Mouse (Mus musculus): ENCODE results near the gene Iars2. TPM values are rescaled to one million over a fixed set of nuclear protein-coding genes. Genes with fewer than 3 reads are reported as not detected.
A peak's percentile ranks its signal among the peaks of the same experiment; 100 is the strongest.
"Not testable (repeated sequence)": the region's sequence is repeated elsewhere in the genome, so short reads cannot be mapped to it uniquely, and the experiment has no call there.

Gene Iars2
- polyA plus RNA-seq, 1 experiment: 21.6 TPM

DNA sequence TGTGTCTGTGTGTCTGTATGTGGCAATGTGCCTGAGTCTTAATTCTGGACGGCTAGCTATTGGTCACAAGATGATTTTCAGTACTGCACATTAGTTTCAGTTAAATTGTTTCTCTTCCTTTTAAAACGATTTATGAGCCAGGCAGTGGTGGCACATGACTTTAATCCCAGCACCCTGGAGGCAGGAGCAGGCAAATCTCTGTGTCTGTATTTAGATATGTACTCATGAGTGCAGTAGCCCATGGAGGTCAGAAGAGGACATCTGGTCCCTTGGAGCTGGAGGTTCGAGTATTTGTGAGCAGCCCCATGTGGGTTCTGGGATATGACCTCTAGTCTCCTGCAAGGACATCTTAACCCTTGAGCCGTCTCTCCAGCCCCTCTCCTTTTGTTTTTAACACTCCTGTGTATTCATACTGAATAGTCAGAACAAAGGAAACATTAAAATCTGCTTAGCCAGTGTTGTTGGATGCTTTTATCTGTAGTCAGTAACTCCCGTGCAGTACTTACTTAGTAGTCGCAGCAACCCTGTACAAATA lies 6.1 kb upstream of the Iars2 start:
- 75% methylated on average over 6 of the region's 6 CpGs for WGBS

DNA sequence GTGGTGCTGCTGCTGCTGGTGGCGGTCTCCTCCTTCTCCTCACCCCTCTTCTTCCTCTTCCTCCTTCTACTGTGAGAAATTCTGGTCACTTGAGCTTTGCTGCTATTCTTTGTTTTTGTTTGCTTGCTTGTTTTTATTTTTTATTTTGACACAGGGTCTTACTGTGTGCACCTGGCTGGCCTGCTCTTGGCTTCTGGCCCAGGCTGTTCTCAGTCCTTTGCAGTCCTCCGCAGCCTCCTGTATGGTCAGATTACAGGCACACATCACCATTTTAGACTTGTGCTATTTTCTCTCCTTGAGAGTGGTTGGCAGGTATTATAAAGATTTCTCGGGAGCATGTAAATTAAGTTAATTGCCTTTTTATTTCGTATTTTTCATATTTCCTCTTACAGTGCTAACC lies 4.9 kb upstream of the Iars2 start:
- TF ChIP-seq POLR2A (IDR thresholded peaks at IDR 0.05; ENCODE audit: borderline replicate concordance, extremely low read depth, low read depth, low read length) (no peak), CTCF (IDR thresholded peaks at IDR 0.05; ENCODE audit: insufficient read depth, low read length) (no peak)
- WGBS: 90% methylated on average over 4 of the region's 4 CpGs
- DNase-seq: no peak
- Histone ChIP-seq H3K4me1 (ENCODE audit: control insufficient read depth, insufficient read depth, low read length) (peaks cover 7% of the 10 kb centered on the region), H3K4me3 (replicated peaks; ENCODE audit: extremely low read depth, low read depth, low read length) (no peak overlapping the region)

More for the DNA sequence above, 6.1 kb upstream of the Iars2 start:
- no peak for DNase-seq
- H3K4me1 ChIP-seq (ENCODE audit: control insufficient read depth, insufficient read depth, low read length): 0 out of 2 replicates have a peak, but pooled peaks cover 3% of the 10 kb centered on the region
- no peak overlapping the region for H3K4me3 ChIP-seq (replicated peaks; ENCODE audit: extremely low read depth, low read depth, low read length)
- no peak for TF ChIP-seq POLR2A (IDR thresholded peaks at IDR 0.05; ENCODE audit: borderline replicate concordance, extremely low read depth, low read depth, low read length)
- no peak for TF ChIP-seq CTCF (IDR thresholded peaks at IDR 0.05; ENCODE audit: insufficient read depth, low read length)

DNA sequence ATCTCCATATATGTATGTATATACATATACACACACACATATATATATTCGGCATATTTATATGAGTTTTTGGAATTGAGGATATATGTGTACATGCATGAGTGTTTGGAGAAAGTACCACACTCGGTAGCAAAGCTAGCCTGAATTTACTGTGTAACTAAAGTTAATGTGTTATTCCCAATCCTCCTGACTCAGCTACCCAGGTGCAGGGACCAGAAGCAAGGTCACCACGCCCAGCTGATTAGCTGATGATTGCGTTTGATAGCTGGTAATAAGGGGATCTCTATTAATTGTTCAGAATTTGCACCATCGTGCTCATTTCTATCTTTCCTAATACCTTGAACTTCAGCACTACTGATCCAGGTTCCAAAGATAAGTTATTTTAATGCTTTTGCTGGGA lies 4.5 kb upstream of the Iars2 start:
- TF ChIP-seq POLR2A (IDR thresholded peaks at IDR 0.05; ENCODE audit: borderline replicate concordance, extremely low read depth, low read depth, low read length) (no peak), CTCF (IDR thresholded peaks at IDR 0.05; ENCODE audit: insufficient read depth, low read length) (no peak)
- Histone ChIP-seq H3K4me1 (ENCODE audit: control insufficient read depth, insufficient read depth, low read length) (peaks cover 7% of the 10 kb centered on the region), H3K4me3 (replicated peaks; ENCODE audit: extremely low read depth, low read depth, low read length) (no peak overlapping the region)
- no peak for DNase-seq
- 83% methylated on average over 5 of the region's 5 CpGs for WGBS

DNA sequence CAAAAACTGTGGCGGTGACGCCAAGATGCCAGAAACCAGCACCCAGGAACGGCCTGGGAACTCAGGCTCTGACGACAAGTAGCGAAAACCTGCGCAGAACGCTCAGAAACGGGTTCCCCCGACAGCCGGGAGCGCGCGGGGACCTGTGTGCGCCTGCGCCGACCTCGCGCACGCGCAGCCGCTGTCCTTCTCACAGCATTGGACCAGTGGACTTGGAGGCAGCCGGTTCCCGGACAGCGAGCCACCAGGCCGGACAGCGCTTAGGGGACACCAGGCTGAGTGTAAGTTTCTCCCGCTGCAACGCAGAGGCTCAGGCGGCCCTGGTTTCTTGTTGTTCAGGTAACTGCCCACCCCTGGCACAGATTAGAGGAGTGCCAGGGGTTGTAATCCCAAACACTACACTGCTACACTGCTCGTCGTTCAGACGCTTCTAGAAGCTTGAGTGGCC lies 2.8 kb upstream of the Iars2 start, which contains the start of gene Bpnt1:
Bpnt1 (plus strand) TSS at position 167 of the 448 bp plus-strand sequence.
- WGBS: under 1% methylated on average over 32 of the region's 32 CpGs
- peaks cover 7% of the 10 kb centered on the region for H3K4me1 ChIP-seq (ENCODE audit: control insufficient read depth, insufficient read depth, low read length)

DNA sequence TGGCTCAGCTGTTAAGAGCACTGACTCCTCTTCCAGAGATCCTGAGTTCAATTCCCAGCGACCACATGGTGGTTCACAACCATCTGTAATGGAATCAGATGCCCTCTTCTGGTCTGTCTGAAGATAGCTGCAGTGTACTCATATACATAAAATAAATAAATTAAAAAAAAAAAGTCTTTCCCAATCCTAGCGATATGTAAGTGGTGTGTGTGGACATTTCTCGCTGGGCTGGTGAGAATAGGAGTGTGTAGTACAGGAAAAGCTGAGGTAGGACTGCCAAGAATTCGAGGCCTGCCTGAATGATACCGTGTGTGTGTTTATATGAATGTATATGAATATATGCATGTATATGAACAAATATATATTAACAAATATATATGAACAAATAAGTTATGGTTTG lies 2.2 kb upstream of the Iars2 start:
- TF ChIP-seq CTCF (IDR thresholded peaks at IDR 0.05; ENCODE audit: insufficient read depth, low read length) (no peak), POLR2A (IDR thresholded peaks at IDR 0.05; ENCODE audit: borderline replicate concordance, extremely low read depth, low read depth, low read length) (no peak)
- Histone ChIP-seq H3K4me3 (replicated peaks; ENCODE audit: extremely low read depth, low read depth, low read length) (no peak overlapping the region), H3K4me1 (ENCODE audit: control insufficient read depth, insufficient read depth, low read length) (peaks cover 7% of the 10 kb centered on the region)
- WGBS: 26% methylated on average over 5 of the region's 5 CpGs
- no peak for DNase-seq

More for the DNA sequence above, 2.8 kb upstream of the Iars2 start, which contains the start of gene Bpnt1:
- TF ChIP-seq POLR2A (IDR thresholded peaks at IDR 0.05; ENCODE audit: borderline replicate concordance, extremely low read depth, low read depth, low read length) (peak; percentile 81; the same call in 1 of the 2 replicates), CTCF (IDR thresholded peaks at IDR 0.05; ENCODE audit: insufficient read depth, low read length) (no peak)
- DNase-seq: peak; percentile 81
- H3K4me3 ChIP-seq (replicated peaks; ENCODE audit: extremely low read depth, low read depth, low read length): peak within 1 kb of the TSS; percentile 79

DNA sequence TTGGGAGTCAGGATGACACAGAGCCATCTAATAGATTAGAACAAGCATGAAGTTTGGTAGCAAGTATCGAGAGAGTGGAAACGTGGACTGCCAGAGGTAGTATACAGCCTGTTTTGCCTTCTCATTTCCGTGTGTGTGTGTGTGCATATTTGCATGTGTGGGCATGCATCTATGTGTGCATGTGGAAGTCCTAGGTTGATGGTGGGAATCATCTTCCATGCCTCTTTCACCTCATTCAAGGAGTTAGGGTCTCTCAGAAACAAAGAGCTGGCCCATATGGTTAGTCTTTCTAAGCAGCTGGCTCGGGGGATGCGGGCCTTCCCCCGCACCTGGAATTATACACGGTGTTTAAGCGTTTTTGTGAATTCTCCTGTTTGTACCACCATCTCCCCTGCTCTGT lies 655 bp upstream of the Iars2 start:
- TF ChIP-seq POLR2A (IDR thresholded peaks at IDR 0.05; ENCODE audit: borderline replicate concordance, extremely low read depth, low read depth, low read length) (no peak), CTCF (IDR thresholded peaks at IDR 0.05; ENCODE audit: insufficient read depth, low read length) (no peak)
- Histone ChIP-seq H3K4me1 (ENCODE audit: control insufficient read depth, insufficient read depth, low read length) (peaks cover 7% of the 10 kb centered on the region), H3K4me3 (replicated peaks; ENCODE audit: extremely low read depth, low read depth, low read length) (no peak overlapping the region)
- WGBS: 92% methylated on average over 8 of the region's 8 CpGs
- DNase-seq: no peak

DNA sequence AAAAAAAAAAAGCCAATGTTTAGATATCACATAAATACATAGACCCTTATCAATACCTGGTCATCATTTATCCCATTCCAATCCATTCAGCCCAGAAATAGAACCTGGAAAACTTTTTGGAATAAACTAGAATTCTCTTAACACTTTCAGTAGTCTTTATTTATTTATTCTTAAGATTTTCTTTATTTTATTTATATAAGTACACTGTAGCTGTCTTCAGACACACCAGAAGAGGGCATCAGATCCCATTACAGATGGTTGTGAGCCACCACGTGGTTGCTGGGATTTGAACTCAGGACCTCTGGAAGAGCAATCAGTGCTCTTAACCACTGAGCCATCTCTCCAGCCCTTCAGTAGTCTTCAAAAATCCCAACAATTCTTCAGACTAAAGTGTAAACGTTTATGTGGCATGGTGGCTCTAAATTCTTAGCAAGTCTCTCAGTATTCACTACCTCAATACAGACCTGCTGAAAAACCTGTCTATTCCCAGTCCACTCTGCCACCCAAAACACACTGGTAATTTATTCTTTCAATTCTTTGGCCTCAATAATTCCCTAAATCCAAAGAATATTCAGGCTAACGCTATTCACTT lies 1.3 kb downstream of the Iars2 start:
- H3K4me3 ChIP-seq (replicated peaks; ENCODE audit: extremely low read depth, low read depth, low read length); H3K4me1 ChIP-seq (ENCODE audit: control insufficient read depth, insufficient read depth, low read length); DNase-seq: not testable (repeated sequence)
- whole genome bisulfite sequencing: 39% methylated on average over 3 of the region's 3 CpGs

DNA sequence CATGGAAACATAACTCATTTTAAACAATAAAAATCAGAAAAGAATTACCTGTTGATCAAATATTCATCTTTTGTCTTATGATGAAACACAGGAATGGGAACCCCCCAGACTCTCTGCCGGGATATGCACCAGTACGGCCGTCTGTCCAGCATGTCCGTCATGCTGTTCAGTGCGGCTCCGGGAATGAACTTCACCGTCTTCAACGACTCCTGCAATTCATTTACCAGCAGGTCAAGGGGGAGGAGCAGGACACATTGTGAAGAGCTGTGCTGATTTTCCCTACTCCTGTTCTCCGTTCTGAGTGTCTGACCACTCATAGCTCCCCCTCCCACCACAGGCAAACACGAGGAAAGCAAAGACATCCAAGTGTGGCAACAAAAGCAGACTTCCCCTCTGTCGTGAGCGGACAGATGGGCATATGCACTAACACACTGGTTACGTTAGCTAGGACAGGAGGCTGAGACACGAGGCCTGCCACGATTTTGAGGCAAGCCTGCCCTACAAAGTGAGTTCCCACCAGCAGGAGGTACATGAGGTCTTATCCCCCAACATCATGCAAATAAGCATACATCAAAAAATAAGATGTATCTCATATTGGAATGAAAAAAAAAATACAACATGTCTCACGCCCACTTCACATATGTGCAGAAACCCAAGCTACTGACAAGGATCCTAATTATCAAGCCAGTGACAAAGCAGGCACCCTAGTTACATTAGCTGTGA lies 13.2 kb downstream of the Iars2 start:
- Histone ChIP-seq H3K4me3 (replicated peaks; ENCODE audit: extremely low read depth, low read depth, low read length) (no peak overlapping the region), H3K4me1 (ENCODE audit: control insufficient read depth, insufficient read depth, low read length) (no peaks in the 10 kb centered on the region)
- no peak for DNase-seq
- TF ChIP-seq CTCF (IDR thresholded peaks at IDR 0.05; ENCODE audit: insufficient read depth, low read length): no peak
- TF ChIP-seq POLR2A (IDR thresholded peaks at IDR 0.05; ENCODE audit: borderline replicate concordance, extremely low read depth, low read depth, low read length): no peak
- 81% methylated on average over 16 of the region's 16 CpGs for WGBS

DNA sequence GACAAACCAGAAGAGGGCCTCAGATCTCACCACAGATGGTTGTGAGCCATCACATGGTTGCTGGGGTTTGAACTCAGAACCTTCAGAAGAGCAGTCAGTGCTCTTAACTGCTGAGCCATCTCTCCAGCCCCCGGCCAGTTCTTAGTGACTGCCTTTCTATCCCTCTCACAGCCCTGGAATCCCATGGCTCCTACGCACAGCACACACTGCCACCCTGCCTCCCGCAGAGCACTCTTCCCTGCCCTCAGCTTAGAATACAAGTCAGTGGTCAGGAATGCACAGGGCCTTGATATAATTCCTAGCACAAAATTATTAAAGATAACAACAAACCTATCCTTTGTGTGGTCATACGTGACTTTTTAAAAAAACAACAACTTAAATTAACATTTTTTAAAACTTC lies 14.7 kb downstream of the Iars2 start:
- DNase-seq: no peak
- 90% methylated on average over 4 of the region's 4 CpGs for WGBS
- TF ChIP-seq POLR2A (IDR thresholded peaks at IDR 0.05; ENCODE audit: borderline replicate concordance, extremely low read depth, low read depth, low read length) (no peak), CTCF (IDR thresholded peaks at IDR 0.05; ENCODE audit: insufficient read depth, low read length) (no peak)
- H3K4me1 ChIP-seq (ENCODE audit: control insufficient read depth, insufficient read depth, low read length): no peaks in the 10 kb centered on the region
- no peak overlapping the region for H3K4me3 ChIP-seq (replicated peaks; ENCODE audit: extremely low read depth, low read depth, low read length)

DNA sequence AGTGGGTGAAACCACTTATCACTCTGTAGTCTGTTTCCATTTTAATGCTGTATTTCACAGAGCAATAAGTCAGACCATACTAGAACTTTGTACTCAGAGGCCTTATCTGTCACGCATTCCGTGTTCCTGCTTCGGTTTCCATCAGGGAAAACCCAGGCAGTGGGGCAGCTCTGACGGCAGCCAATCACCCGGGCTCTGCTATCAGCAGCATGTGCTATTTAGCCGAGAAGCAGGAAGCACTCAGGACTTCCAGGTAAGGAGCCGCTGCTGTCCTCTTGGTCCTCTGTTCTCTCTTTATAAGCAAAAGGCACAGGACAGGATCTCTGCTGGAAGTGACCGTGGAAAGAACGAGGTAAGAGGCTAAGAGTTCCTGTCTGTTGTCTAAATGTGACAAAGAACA lies 17.2 kb downstream of the Iars2 start:
- 73% methylated on average over 9 of the region's 9 CpGs for WGBS
- no peaks in the 10 kb centered on the region for H3K4me1 ChIP-seq (ENCODE audit: control insufficient read depth, insufficient read depth, low read length)
- H3K4me3 ChIP-seq (replicated peaks; ENCODE audit: extremely low read depth, low read depth, low read length): no peak overlapping the region
- TF ChIP-seq POLR2A (IDR thresholded peaks at IDR 0.05; ENCODE audit: borderline replicate concordance, extremely low read depth, low read depth, low read length) (no peak), CTCF (IDR thresholded peaks at IDR 0.05; ENCODE audit: insufficient read depth, low read length) (no peak)
- no peak for DNase-seq

All from lung, adult 2 months (tissue).